Mouse (Mus musculus): ENCODE measurements around the gene Caps2. TPM values are rescaled to one million over a fixed set of nuclear protein-coding genes. Genes with fewer than 3 reads are reported as not detected.
"Not testable (repeated sequence)": the region's sequence is repeated elsewhere in the genome, so short reads cannot be mapped to it uniquely, and the experiment has no call there.

Gene Caps2
- polyA plus RNA-seq, 1 experiment = not detected

DNA sequence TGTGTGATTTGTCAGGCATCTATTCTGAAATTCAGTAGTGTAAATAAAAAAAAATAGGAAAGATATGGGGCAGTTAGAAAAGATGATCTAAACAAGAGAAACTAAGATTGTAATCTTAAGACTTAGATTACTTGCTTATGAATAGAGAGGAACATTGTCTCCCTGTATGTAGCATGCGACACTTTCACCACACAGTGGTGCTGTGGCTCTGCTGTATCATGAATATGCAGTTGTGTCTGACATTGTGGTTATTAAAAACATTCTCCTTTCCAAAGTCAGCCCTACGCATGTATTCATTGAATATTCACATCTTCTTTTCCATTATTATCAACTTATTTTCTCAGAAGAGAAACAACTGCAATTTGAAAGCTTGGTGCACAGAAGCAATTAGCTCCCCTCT lies 40.0 kb downstream of the Caps2 start:
- Histone ChIP-seq H3K27ac (ENCODE audit: control insufficient read depth, insufficient read depth, low read depth, low read length, poor library complexity) (no peak overlapping the region), H3K4me3 (replicated peaks; ENCODE audit: control insufficient read depth, low read depth, low read length) (no peak overlapping the region), H3K4me1 (ENCODE audit: control insufficient read depth, insufficient read depth, low read length) (no peaks in the 10 kb centered on the region)
- TF ChIP-seq POLR2A (IDR thresholded peaks at IDR 0.05; ENCODE audit: borderline replicate concordance, control insufficient read depth, low read depth, low read length) = no peak
- no peak for TF ChIP-seq CTCF (IDR thresholded peaks at IDR 0.05; ENCODE audit: control insufficient read depth, insufficient read depth, low read length)
- WGBS = 33% methylated on average over 2 of the region's 2 CpGs

DNA sequence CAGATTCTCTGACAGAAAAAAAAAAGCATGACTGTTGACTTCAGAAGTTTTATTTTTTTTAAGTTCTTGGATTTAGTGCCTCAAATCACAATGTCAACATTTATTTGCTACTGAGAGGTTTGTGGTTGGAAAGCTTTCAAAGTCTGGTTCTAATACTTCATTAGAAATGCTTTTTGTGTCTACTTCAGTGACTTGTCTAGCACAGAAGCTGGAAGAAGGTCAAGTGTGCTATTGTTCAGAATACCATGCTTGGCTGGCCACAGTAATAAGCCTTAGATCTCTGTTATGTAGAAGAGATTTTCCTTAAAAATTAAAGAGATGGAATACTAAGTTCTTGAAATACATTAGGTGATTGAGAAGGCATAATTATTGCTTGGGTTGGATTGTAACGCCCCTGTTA lies 63.7 kb downstream of the Caps2 start:
- Histone ChIP-seq H3K4me3 (replicated peaks; ENCODE audit: control insufficient read depth, low read depth, low read length) (no peak overlapping the region), H3K4me1 (ENCODE audit: control insufficient read depth, insufficient read depth, low read length) (no peaks in the 10 kb centered on the region), H3K27ac (ENCODE audit: control insufficient read depth, insufficient read depth, low read depth, low read length, poor library complexity) (no peak overlapping the region)
- TF ChIP-seq POLR2A (IDR thresholded peaks at IDR 0.05; ENCODE audit: borderline replicate concordance, control insufficient read depth, low read depth, low read length) (no peak), CTCF (IDR thresholded peaks at IDR 0.05; ENCODE audit: control insufficient read depth, insufficient read depth, low read length) (no peak)
- WGBS = 78% methylated on average over 1 of the region's 1 CpGs

GRCm38 (mm10) chr10:112229091-112229843 lies 65.8 kb downstream of the Caps2 start:
- not testable (repeated sequence) for H3K27ac ChIP-seq (ENCODE audit: control insufficient read depth, insufficient read depth, low read depth, low read length, poor library complexity); H3K4me1 ChIP-seq (ENCODE audit: control insufficient read depth, insufficient read depth, low read length); H3K4me3 ChIP-seq (replicated peaks; ENCODE audit: control insufficient read depth, low read depth, low read length)
- WGBS = 74% methylated on average over 6 of the region's 6 CpGs

- WGBS = 10% methylated on average over 1 of the region's 1 CpGs
- H3K27ac ChIP-seq (ENCODE audit: control insufficient read depth, insufficient read depth, low read depth, low read length, poor library complexity); H3K4me1 ChIP-seq (ENCODE audit: control insufficient read depth, insufficient read depth, low read length); H3K4me3 ChIP-seq (replicated peaks; ENCODE audit: control insufficient read depth, low read depth, low read length): not testable (repeated sequence)
These were observed 69.3 kb downstream of the Caps2 start for GRCm38 (mm10) chr10:112232733-112233132.

GRCm38 (mm10) chr10:112235396-112235940 lies 72.0 kb downstream of the Caps2 start:
- 82% methylated on average over 5 of the region's 5 CpGs for WGBS
- H3K4me1 ChIP-seq (ENCODE audit: control insufficient read depth, insufficient read depth, low read length); H3K27ac ChIP-seq (ENCODE audit: control insufficient read depth, insufficient read depth, low read depth, low read length, poor library complexity); H3K4me3 ChIP-seq (replicated peaks; ENCODE audit: control insufficient read depth, low read depth, low read length): not testable (repeated sequence)

GRCm38 (mm10) chr10:112248273-112248672 lies 84.9 kb downstream of the Caps2 start:
- no peak overlapping the region for H3K27ac ChIP-seq (ENCODE audit: control insufficient read depth, insufficient read depth, low read depth, low read length, poor library complexity)
- no peaks in the 10 kb centered on the region for H3K4me1 ChIP-seq (ENCODE audit: control insufficient read depth, insufficient read depth, low read length)
- H3K4me3 ChIP-seq (replicated peaks; ENCODE audit: control insufficient read depth, low read depth, low read length) = no peak overlapping the region
- TF ChIP-seq CTCF (IDR thresholded peaks at IDR 0.05; ENCODE audit: control insufficient read depth, insufficient read depth, low read length) (no peak), POLR2A (IDR thresholded peaks at IDR 0.05; ENCODE audit: borderline replicate concordance, control insufficient read depth, low read depth, low read length) (no peak)
- WGBS = 85% methylated on average over 2 of the region's 2 CpGs

DNA sequence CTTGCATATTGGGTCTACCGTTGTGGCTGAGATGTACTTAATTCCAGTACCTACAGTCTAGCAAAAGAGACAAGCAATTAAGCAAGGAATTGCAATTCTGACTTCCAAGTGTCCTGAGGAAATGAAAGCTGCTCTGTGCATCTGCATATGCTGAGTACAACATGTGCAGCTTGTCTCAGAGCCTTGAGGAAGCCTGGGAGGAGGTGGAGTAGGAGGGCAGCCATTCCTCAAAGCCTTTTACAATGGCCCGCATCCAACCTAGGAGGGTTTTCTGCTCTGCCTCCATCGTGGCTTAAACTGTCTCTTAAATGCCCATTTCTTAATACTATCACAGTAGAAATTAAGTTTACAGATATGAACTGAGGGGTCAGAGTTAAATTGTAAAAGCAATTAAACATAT lies 100.0 kb downstream of the Caps2 start:
- no peak for TF ChIP-seq POLR2A (IDR thresholded peaks at IDR 0.05; ENCODE audit: borderline replicate concordance, control insufficient read depth, low read depth, low read length)
- TF ChIP-seq CTCF (IDR thresholded peaks at IDR 0.05; ENCODE audit: control insufficient read depth, insufficient read depth, low read length) = no peak
- Histone ChIP-seq H3K4me3 (replicated peaks; ENCODE audit: control insufficient read depth, low read depth, low read length) (no peak overlapping the region), H3K4me1 (ENCODE audit: control insufficient read depth, insufficient read depth, low read length) (no peaks in the 10 kb centered on the region), H3K27ac (ENCODE audit: control insufficient read depth, insufficient read depth, low read depth, low read length, poor library complexity) (no peak overlapping the region)
- 62% methylated on average over 3 of the region's 3 CpGs for WGBS

Other genes starting within 250 kb of the Caps2 start
- 11.3 and 24.0 TPM in 2 replicates for gene Krr1, start 191.0 kb upstream of the Caps2 start, polyA plus RNA-seq (2011; ENCODE audit: insufficient read depth, insufficient read length, low replicate concordance, missing spikeins)
- gene Glipr1, start 161.0 kb upstream of the Caps2 start, polyA plus RNA-seq (2011; ENCODE audit: insufficient read depth, insufficient read length, low replicate concordance, missing spikeins) = 39.6 and 115 TPM in 2 replicates
- gene Glipr1l1, start 103.4 kb upstream of the Caps2 start, polyA plus RNA-seq (2011; ENCODE audit: insufficient read depth, insufficient read length, low replicate concordance, missing spikeins) = not detected in 2 replicates
- not detected in 2 replicates for gene Glipr1l2, start 80.3 kb upstream of the Caps2 start, polyA plus RNA-seq (2011; ENCODE audit: insufficient read depth, insufficient read length, low replicate concordance, missing spikeins)
- not detected in 2 replicates for gene Glipr1l3, start 3.3 kb upstream of the Caps2 start, polyA plus RNA-seq (2011; ENCODE audit: insufficient read depth, insufficient read length, low replicate concordance, missing spikeins)
- not detected in 2 replicates for gene Kcnc2, start 107.5 kb downstream of the Caps2 start, polyA plus RNA-seq (2011; ENCODE audit: insufficient read depth, insufficient read length, low replicate concordance, missing spikeins)

Data from bone marrow, adult 2 months (tissue).